ENCODE assay signal across 10 mouse cellular contexts in the genomic region with DNA sequence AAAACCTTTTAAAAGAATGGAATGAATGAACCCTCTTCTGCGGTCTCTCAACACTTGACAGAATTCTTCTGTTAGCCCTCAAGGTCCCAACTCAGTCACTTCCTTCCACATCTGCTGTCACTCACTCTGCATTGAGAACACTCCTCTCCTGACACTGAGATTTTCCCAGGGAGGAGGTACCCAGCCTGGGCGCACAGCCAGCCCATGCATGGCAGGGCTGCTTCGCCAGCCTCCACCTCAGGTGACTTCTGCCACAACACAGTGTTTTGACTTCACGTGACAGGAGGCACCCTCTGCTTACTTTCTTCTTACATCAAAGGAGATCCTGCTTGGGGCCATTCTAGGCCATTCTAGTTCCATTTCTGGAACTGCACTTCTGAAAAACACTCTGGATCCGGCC.
DNase-seq lines count a peak whose midpoint lies in the region; ATAC-seq and TF ChIP-seq lines count a peak whose summit lies in the region.
"Had no signal": no experiment of that assay in that cellular context is flagged by ENCODE, and none has a peak within 500 bp of the region (broad histone marks: within the 10 kb centered on the region; RNA-seq: fewer than 3 reads in every experiment).

No protein-coding gene starts in this region.

- TF ChIP-seq EP300 in lung, postnatal 0 days (IDR thresholded peaks at IDR 0.05): no peak

- H3K4me2 ChIP-seq in liver, embryonic 11.5 days: no peak overlapping the region
- H3K4me2 ChIP-seq in lung, postnatal 0 days (replicated peaks; ENCODE audit: low read depth, low read length): no peak overlapping the region

- H3K36me3 ChIP-seq in liver, embryonic 11.5 days (ENCODE audit: control insufficient read depth, insufficient read depth, low read length): no peaks in the 10 kb centered on the region
- no peaks in the 10 kb centered on the region for H3K36me3 ChIP-seq in thymus, adult 2 months (ENCODE audit: control insufficient read depth, insufficient read depth, low read length)
- H3K36me3 ChIP-seq in lung, postnatal 0 days (ENCODE audit: insufficient read depth, low read length): no peaks in the 10 kb centered on the region

- DNase-seq in liver, embryonic 11.5 days (ENCODE audit: low spot score): no peak
- no peak for DNase-seq in liver
- peak; percentile 40 for DNase-seq in brain, embryonic 14.5 days (ENCODE audit: low read depth)
- peak; percentile 62 for DNase-seq in heart, postnatal 4 days
- DNase-seq in thymus, adult 2 months: peak; percentile 60
- no peak for DNase-seq in lung, postnatal 0 days (ENCODE audit: low spot score)
- DNase-seq in layer of hippocampus, adult 11-12 months (ENCODE audit: low spot score): no peak

- ATAC-seq in liver, embryonic 11.5 days (replicated peaks; ENCODE audit: low FRiP score): no peak
- ATAC-seq in erythroid progenitor cell, adult 5-6 weeks (replicated peaks; ENCODE audit: low FRiP score, poor library complexity, severe bottlenecking): no peak
- no peak for ATAC-seq in lung, postnatal 0 days
- ATAC-seq: hindbrain, embryonic 16.5 days; Patski had no signal

- TF ChIP-seq POLR2A in brain, embryonic 14.5 days (IDR thresholded peaks at IDR 0.05; ENCODE audit: borderline replicate concordance, extremely low read depth, insufficient read depth, insufficient read length, poor library complexity, severe bottlenecking): no peak
- TF ChIP-seq POLR2A in thymus, adult 2 months (IDR thresholded peaks at IDR 0.05; ENCODE audit: control insufficient read depth, extremely low read depth, insufficient read depth, low read length, poor library complexity): no peak

- peaks cover 74% of the 10 kb centered on the region for H3K4me1 ChIP-seq in liver, embryonic 11.5 days (replicated peaks; ENCODE audit: control insufficient read depth, insufficient read depth, low read length)
- H3K4me1 ChIP-seq in thymus, adult 2 months (replicated peaks; ENCODE audit: control insufficient read depth, insufficient read depth, low read length): peaks cover 59% of the 10 kb centered on the region
- H3K4me1 ChIP-seq in lung, postnatal 0 days (ENCODE audit: insufficient read depth, low read depth, low read length): peaks cover 5% of the 10 kb centered on the region; the same call in 1 of the 2 replicates

- H3K9ac ChIP-seq in liver, embryonic 11.5 days (ENCODE audit: low read depth, low read length): no peak overlapping the region
- no peak overlapping the region for H3K9ac ChIP-seq in lung, postnatal 0 days (replicated peaks; ENCODE audit: low read depth)

- H3K27ac ChIP-seq in liver, embryonic 11.5 days (ENCODE audit: low read depth, low read length): peak overlapping the region; percentile 85; the same call in 1 of the 2 replicates
- no peak overlapping the region for H3K27ac ChIP-seq in thymus, adult 2 months (ENCODE audit: control insufficient read depth, insufficient read depth, low read length)
- H3K27ac ChIP-seq in lung, postnatal 0 days (ENCODE audit: low read length): no peak overlapping the region

- H3K27me3 ChIP-seq in liver, embryonic 11.5 days (replicated peaks; ENCODE audit: control insufficient read depth, insufficient read depth, low read length): no peaks in the 10 kb centered on the region
- no peaks in the 10 kb centered on the region for H3K27me3 ChIP-seq in thymus, adult 2 months (ENCODE audit: control insufficient read depth, insufficient read depth, low read length)
- H3K27me3 ChIP-seq in lung, postnatal 0 days (replicated peaks; ENCODE audit: insufficient read depth, low read length): no peaks in the 10 kb centered on the region
- H3K27me3 ChIP-seq: Patski had no signal

- WGBS in liver, embryonic 11.5 days: 77% methylated on average over 5 of the region's 5 CpGs
- WGBS in thymus, adult 2 months: 9% methylated on average over 5 of the region's 5 CpGs
- 54% methylated on average over 5 of the region's 5 CpGs for WGBS in lung, postnatal 0 days

- TF ChIP-seq CTCF in brain, embryonic 14.5 days (IDR thresholded peaks at IDR 0.05; ENCODE audit: borderline replicate concordance, extremely low read depth, insufficient read depth, insufficient read length): no peak
- no peak for TF ChIP-seq CTCF in thymus, adult 2 months (IDR thresholded peaks at IDR 0.05; ENCODE audit: borderline replicate concordance, control insufficient read depth, extremely low read depth, insufficient read depth, low read length, poor library complexity)
- TF ChIP-seq CTCF in lung, postnatal 0 days (IDR thresholded peaks at IDR 0.05): no peak

- H3K4me3 ChIP-seq in liver, embryonic 11.5 days (ENCODE audit: low read depth, low read length): no peak overlapping the region
- H3K4me3 ChIP-seq in thymus, adult 2 months (ENCODE audit: control insufficient read depth, insufficient read depth, low read length): no peak overlapping the region
- no peak overlapping the region for H3K4me3 ChIP-seq in lung, postnatal 0 days (ENCODE audit: low read depth, low read length)

- H3K9me3 ChIP-seq in liver, embryonic 11.5 days (ENCODE audit: control insufficient read depth, low read length): no peaks in the 10 kb centered on the region
- H3K9me3 ChIP-seq in lung, postnatal 0 days (ENCODE audit: low read length): no peaks in the 10 kb centered on the region

Comparison
In these comparisons a context has a peak if more than half of its experiments do, and no peak if none do; other contexts are left out.
1. DNase-seq: peak in brain, embryonic 14.5 days (single experiment), heart, postnatal 4 days (single experiment) and thymus, adult 2 months (single experiment); none in liver, embryonic 11.5 days (single experiment), liver (single experiment), lung, postnatal 0 days (single experiment) and layer of hippocampus, adult 11-12 months (single experiment).